Mouse (Mus musculus) kidney, adult 2 months (tissue): ENCODE results near the gene Gm45623. TPM values are rescaled to one million over a fixed set of nuclear protein-coding genes. Genes with fewer than 3 reads are reported as not detected.

Experiments used
- DNase-seq: peaks from one replicate; pipeline ENCODE4 v3.0.0; 2021
- H3K27ac ChIP-seq: fragments of 200-500 bp; 2 replicates; pipeline ENCODE4 v1.5.1; 2012; ENCODE audit warnings: low read depth, low read length, control low read depth, inconsistent platforms; ENCODE audit not compliant: insufficient read depth
- H3K27me3 ChIP-seq: fragments of 200-500 bp; replicated peaks from 2 replicates; pipeline ENCODE4 v1.6.1; 2012; ENCODE audit warnings: mild to moderate bottlenecking, moderate library complexity, low read length, inconsistent platforms; ENCODE audit not compliant: control insufficient read depth, insufficient read depth
- H3K36me3 ChIP-seq: fragments of 200-500 bp; 2 replicates; pipeline ENCODE4 v1.6.1; 2012; ENCODE audit warnings: mild to moderate bottlenecking, moderate library complexity, low read length, inconsistent platforms; ENCODE audit not compliant: control insufficient read depth, insufficient read depth
- H3K4me1 ChIP-seq: fragments of 200-500 bp; 2 replicates; pipeline ENCODE4 v1.6.1; 2011; ENCODE audit warnings: low read length; ENCODE audit not compliant: control insufficient read depth, insufficient read depth
- H3K4me3 ChIP-seq: fragments of 200-500 bp; 2 replicates; pipeline ENCODE4 v1.5.1; 2011; ENCODE audit warnings: mild to moderate bottlenecking, low read depth, low read length, control low read depth; ENCODE audit not compliant: insufficient read depth
- CTCF ChIP-seq: fragments of 200-500 bp; conservative IDR thresholded peaks from 2 replicates; pipeline ENCODE4 v1.5.1; 2011; ENCODE audit warnings: low read depth, mild to moderate bottlenecking, control low read depth, low read length, moderate library complexity, mixed read lengths; ENCODE audit not compliant: insufficient read depth, insufficient read length
- POLR2A ChIP-seq: fragments of 200-500 bp; IDR thresholded peaks from one replicate; pipeline ENCODE4 v1.6.1; 2011; ENCODE audit warnings: low read depth, low read length, control low read depth
- WGBS: fragments of 180-500 bp; shearing (Covaris S2); methylation state at CpG from one replicate; pipeline ENCODE4 v1.1.7; 2018; 5-methylcytosine and 5-hydroxymethylcytosine counted together
- polyA plus RNA-seq: library from polyadenylated mRNA; depleted of rRNA; stranded (reverse); fragments of >200 nt; gene quantifications from 2 replicates; pipeline ENCODE4 v1.2.3, GENCODE M21; 2012

Gene Gm45623
- polyA plus RNA-seq, 1 experiment, result 0.06 TPM

DNA sequence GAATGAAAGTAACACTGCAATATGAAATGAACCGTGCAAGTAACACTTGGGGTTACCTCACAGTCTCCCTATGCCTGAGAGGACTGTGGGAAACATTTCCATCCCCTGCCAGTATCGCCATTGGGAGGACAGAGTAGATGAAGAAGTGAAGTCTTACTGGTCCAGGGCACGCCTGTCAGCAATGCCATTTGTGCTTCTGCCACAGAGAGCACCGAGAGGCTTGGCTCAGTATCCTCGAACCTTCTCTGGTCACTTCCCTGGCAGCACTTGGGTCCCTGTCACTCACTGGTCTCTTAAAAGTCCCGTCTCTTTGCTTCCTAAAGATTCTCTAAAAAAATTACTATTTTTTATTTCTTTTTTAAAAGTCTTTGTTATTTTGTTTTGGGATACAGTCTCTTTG, 13.1 kb downstream of the Gm45623 start:
- H3K27ac ChIP-seq, result no peak overlapping the region
- 89% methylated on average over 6 of the region's 6 CpGs for WGBS
- peaks cover 2% of the 10 kb centered on the region; the same call in 1 of the 2 replicates for H3K36me3 ChIP-seq
- DNase-seq, result no peak
- no peak overlapping the region for H3K4me3 ChIP-seq
- H3K4me1 ChIP-seq, result no peaks in the 10 kb centered on the region
- TF ChIP-seq POLR2A, result no peak
- H3K27me3 ChIP-seq, result no peaks in the 10 kb centered on the region

DNA sequence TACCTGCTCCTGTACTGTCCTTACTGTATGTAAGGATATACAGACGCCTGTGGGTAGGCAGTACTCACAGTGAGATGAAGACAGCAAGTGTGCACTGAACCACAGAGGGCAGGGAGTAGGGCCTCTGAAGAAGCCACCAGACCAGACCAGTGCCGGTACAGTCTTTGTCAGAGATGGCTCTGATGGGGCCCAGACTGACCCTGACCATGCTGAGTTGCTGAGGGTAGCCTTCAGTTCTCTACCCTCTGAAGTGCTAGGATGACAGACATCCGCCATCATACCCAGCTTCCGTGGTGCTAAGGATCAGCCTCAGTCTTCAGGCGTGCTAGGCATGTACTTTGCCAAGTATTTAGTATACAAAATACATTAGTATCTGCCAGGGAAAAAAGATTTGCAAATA, 14.1 kb downstream of the Gm45623 start:
- 88% methylated on average over 5 of the region's 5 CpGs for WGBS
- Histone ChIP-seq H3K4me1 (no peaks in the 10 kb centered on the region), H3K27ac (no peak overlapping the region), H3K36me3 (peaks cover 2% of the 10 kb centered on the region; the same call in 1 of the 2 replicates), H3K27me3 (no peaks in the 10 kb centered on the region), H3K4me3 (no peak overlapping the region)
- no peak for DNase-seq
- TF ChIP-seq POLR2A, result no peak
- TF ChIP-seq CTCF, result no peak

DNA sequence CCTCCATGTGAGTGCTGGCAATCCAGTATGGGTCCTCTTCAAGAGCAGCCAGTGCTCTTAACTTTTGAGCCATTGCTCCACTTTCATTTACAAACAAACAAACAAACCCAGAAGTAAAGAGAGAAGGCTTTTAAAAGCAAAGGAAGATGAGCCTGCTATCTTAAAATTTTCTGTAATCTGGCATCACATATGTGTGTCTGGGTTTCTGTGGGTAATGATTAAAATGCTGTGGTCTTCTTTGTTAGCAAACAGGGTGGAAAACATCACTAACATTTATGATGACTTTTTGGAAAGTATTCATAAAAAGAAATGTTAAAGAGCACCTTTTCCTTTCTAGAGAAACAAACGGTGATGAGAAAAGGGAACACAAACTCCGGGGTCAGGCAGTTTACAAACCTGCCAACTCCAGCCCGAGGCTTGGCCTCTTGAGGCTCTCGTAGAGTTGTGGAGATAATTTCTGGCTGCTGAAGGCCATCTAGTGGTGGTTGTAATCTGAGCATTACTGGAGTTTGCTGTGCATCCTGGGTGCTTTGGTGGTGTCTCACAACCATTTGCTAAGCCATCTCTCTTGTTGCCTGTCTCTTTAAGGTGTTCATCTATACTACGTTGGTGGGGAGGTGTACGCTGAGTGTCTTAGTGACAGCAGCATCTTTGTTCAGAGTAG, 18.3 kb downstream of the Gm45623 start:
- no peaks in the 10 kb centered on the region for H3K27me3 ChIP-seq
- peaks cover 7% of the 10 kb centered on the region; the same call in 1 of the 2 replicates for H3K36me3 ChIP-seq
- no peaks in the 10 kb centered on the region for H3K4me1 ChIP-seq
- no peak overlapping the region for H3K27ac ChIP-seq
- DNase-seq, result peak; percentile 62
- WGBS, result 28% methylated on average over 6 of the region's 6 CpGs
- no peak overlapping the region for H3K4me3 ChIP-seq
- TF ChIP-seq POLR2A, result no peak
- peak; percentile 62 for TF ChIP-seq CTCF

DNA sequence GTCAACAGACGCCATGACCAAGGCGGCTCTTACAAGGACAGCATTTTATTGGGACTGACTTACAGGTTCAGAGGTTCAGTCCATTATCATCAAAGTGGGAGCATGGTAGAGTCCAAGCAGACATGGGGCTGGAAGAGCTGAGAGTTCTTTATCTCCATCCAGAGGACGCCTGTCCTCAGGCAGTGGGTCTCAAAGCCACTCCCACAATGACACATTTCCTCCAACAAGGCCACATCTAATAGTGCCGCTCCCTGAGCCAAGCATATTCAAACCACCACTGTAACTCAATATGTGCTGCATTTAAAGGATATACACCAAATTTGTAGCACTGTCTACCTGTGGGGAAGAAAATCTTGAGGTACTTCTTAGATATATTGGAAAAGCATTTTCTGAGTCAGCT, 19.0 kb downstream of the Gm45623 start:
- no peak for DNase-seq
- no peak for TF ChIP-seq CTCF
- TF ChIP-seq POLR2A, result no peak
- H3K36me3 ChIP-seq, result peaks cover 7% of the 10 kb centered on the region; the same call in 1 of the 2 replicates
- 81% methylated on average over 4 of the region's 4 CpGs for WGBS
- H3K27ac ChIP-seq, result no peak overlapping the region
- H3K4me1 ChIP-seq, result no peaks in the 10 kb centered on the region
- H3K4me3 ChIP-seq, result no peak overlapping the region
- H3K27me3 ChIP-seq, result no peaks in the 10 kb centered on the region

DNA sequence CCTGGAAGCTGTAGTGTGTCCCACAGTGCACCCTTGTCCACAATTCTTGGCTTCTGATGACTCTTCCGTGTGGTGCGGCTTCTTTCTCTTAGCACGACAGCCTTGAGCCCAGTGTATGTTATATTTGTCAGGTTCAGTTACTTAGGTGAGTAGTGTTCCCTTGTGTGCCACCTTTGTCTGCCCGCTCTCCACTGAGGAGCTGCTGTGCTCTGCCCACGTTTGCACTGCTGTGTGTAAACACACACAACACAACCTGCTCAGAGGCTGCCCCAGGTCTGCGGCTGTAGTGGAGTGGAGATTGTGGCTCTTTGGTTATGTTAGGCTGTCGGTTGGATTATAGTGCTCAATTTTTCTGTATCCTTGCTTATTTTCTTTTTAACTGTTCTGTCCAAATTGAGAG, 24.6 kb downstream of the Gm45623 start:
- Histone ChIP-seq H3K4me3 (no peak overlapping the region), H3K4me1 (peaks cover 8% of the 10 kb centered on the region; the same call in 1 of the 2 replicates), H3K36me3 (peaks cover 13% of the 10 kb centered on the region), H3K27ac (no peak overlapping the region), H3K27me3 (no peaks in the 10 kb centered on the region)
- WGBS, result 91% methylated on average over 7 of the region's 7 CpGs
- no peak for DNase-seq
- TF ChIP-seq CTCF (no peak), POLR2A (no peak)

DNA sequence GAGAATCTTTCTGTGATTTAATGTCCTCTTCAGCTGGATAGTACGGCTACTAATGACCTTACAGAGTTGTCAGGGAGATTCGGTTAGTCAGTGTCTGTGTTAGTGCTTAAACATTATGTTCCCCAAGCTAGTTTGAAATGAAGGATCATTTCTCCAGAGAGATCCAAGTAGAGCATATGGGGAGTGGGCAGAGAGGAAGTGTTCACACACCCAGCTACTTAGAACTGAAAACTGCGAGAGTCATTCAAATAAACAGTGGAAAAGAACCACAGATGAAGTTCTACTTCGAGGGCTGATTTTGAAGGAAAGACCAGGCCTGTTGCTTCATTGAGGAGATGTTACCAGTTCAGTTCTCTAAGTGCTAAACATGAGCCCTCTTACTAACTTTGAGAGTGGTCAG, 27.1 kb downstream of the Gm45623 start:
- no peaks in the 10 kb centered on the region for H3K27me3 ChIP-seq
- H3K4me1 ChIP-seq, result peaks cover 17% of the 10 kb centered on the region; the same call in 1 of the 2 replicates
- 81% methylated on average over 4 of the region's 4 CpGs for WGBS
- no peak for DNase-seq
- no peak for TF ChIP-seq POLR2A
- no peak for TF ChIP-seq CTCF
- peaks cover 7% of the 10 kb centered on the region for H3K36me3 ChIP-seq
- H3K27ac ChIP-seq, result no peak overlapping the region
- H3K4me3 ChIP-seq, result no peak overlapping the region

DNA sequence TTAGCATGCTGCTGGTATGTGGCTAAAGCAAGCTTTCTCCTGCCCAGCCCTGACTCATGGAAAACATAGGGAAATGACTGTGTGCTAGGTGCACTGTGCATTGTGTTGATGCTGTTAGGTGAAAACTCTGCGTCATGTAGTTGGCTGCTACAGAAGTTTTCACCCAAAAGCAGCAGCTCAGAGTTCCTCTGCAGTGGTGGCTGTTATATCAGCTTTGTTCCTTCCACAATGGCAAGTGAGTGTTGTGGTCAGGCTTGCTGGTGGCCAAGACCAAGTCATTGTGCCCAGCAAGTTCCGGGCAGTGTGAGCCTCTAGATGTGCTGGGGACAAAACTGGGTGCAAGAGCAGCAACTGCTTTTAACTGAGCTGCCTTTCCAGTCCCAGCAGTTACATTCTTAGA, 41.4 kb downstream of the Gm45623 start:
- no peak overlapping the region for H3K27ac ChIP-seq
- no peaks in the 10 kb centered on the region for H3K27me3 ChIP-seq
- TF ChIP-seq POLR2A (no peak), CTCF (no peak)
- H3K36me3 ChIP-seq, result peaks cover 2% of the 10 kb centered on the region; the same call in 1 of the 2 replicates
- WGBS, result 93% methylated on average over 2 of the region's 2 CpGs
- H3K4me3 ChIP-seq, result no peak overlapping the region
- DNase-seq, result no peak
- peaks cover 13% of the 10 kb centered on the region for H3K4me1 ChIP-seq
